Mouse (Mus musculus) left cerebral cortex, adult 9 months (tissue): ENCODE results near the gene Scn8a.
A peak's percentile ranks its signal among the peaks of the same experiment; 100 is the strongest.

Experiments
- DNase-seq, 2 experiments: peaks; one replicate each; pipeline ENCODE4 v3.0.0; 2022; ENCODE audit warnings: low spot score in 2 of 2

Scn8a gene

GRCm38 (mm10) chr15:101069641-101070190, 200.1 kb downstream of the Scn8a start:
- DNase-seq, result no peak

- no peak for DNase-seq
Measured at GRCm38 (mm10) chr15:101070762-101071161, 201.1 kb downstream of the Scn8a start.

GRCm38 (mm10) chr15:101072736-101073135, 203.1 kb downstream of the Scn8a start:
- no peak for DNase-seq

GRCm38 (mm10) chr15:101074067-101074466, 204.4 kb downstream of the Scn8a start:
- no peak for DNase-seq

GRCm38 (mm10) chr15:101075150-101075549, 205.5 kb downstream of the Scn8a start:
- no peak for DNase-seq

- no peak for DNase-seq
Measured at GRCm38 (mm10) chr15:101075656-101076055, 206.0 kb downstream of the Scn8a start.

GRCm38 (mm10) chr15:101076071-101077000, 206.7 kb downstream of the Scn8a start:
- DNase-seq, result no peak

GRCm38 (mm10) chr15:101077001-101077812, 207.5 kb downstream of the Scn8a start:
- no peak for DNase-seq

- DNase-seq, result no peak
Measured at GRCm38 (mm10) chr15:101077813-101078730, 208.4 kb downstream of the Scn8a start, which contains the start of gene Fignl2. Gene Fignl2, minus strand, starts transcription at chr15:101078567.

- DNase-seq, result peak; percentile 35 to 56
Measured at GRCm38 (mm10) chr15:101078731-101079156, 209.1 kb downstream of the Scn8a start.

- no peak for DNase-seq
Measured at GRCm38 (mm10) chr15:101080031-101080520, 210.4 kb downstream of the Scn8a start.

- no peak for DNase-seq
Measured at GRCm38 (mm10) chr15:101081035-101081548, 211.4 kb downstream of the Scn8a start.

- no peak for DNase-seq
Measured at GRCm38 (mm10) chr15:101082236-101082635, 212.6 kb downstream of the Scn8a start.

- DNase-seq, result no peak
Measured at GRCm38 (mm10) chr15:101084499-101084898, 214.8 kb downstream of the Scn8a start.

GRCm38 (mm10) chr15:101086451-101086850, 216.8 kb downstream of the Scn8a start:
- DNase-seq, result no peak

GRCm38 (mm10) chr15:101086956-101087355, 217.3 kb downstream of the Scn8a start:
- no peak for DNase-seq

- no peak for DNase-seq
Measured at GRCm38 (mm10) chr15:101088291-101088690, 218.6 kb downstream of the Scn8a start.

- no peak for DNase-seq
Measured at GRCm38 (mm10) chr15:101091551-101091950, 221.9 kb downstream of the Scn8a start.

- DNase-seq, result no peak
Measured at GRCm38 (mm10) chr15:101092121-101092828, 222.6 kb downstream of the Scn8a start.
